In the genomic region with DNA sequence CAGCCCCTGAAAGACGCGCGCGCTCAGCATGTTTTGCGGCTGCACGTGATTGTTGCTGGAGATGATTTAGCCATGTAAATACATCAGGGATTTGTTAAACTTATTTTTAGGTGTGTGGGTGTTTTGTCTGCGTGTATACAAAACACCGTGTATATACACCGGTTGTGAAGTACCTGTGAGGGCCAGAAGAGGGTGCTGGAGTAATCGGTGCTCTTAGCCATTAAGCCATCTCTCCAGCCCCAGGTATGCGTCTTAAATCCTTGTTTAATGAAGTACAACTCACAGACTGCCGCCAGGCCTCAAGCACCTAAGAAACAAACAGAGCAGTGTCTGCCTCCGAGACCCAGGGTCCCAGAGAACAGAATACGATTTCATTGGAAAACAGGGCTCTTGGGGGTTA, we compare ENCODE assay signal across 25 mouse cellular contexts.
DNase-seq lines count a peak whose midpoint lies in the region; ATAC-seq and TF ChIP-seq lines count a peak whose summit lies in the region.
"Had no signal": no experiment of that assay in that cellular context is flagged by ENCODE, and none has a peak within 500 bp of the region (broad histone marks: within the 10 kb centered on the region; RNA-seq: fewer than 3 reads in every experiment).

No protein-coding gene starts in this region.

- peaks cover 27% of the 10 kb centered on the region for H3K4me1 ChIP-seq in embryonic facial prominence, embryonic 13.5 days
- peaks cover 25% of the 10 kb centered on the region for H3K4me1 ChIP-seq in embryonic facial prominence, embryonic 10.5 days
- no peaks in the 10 kb centered on the region for H3K4me1 ChIP-seq in liver, postnatal 0 days (ENCODE audit: insufficient read depth)
- H3K4me1 ChIP-seq in MEL (ENCODE audit: control insufficient read depth in 1 of 2, insufficient read depth in 2 of 2, low read length in 2 of 2), result no peaks in the 10 kb centered on the region
- peaks cover 38% of the 10 kb centered on the region for H3K4me1 ChIP-seq in limb, embryonic 12.5 days (replicated peaks)
- H3K4me1 ChIP-seq: heart, embryonic 10.5 days; liver, embryonic 13.5 days; midbrain, embryonic 15.5 days; stomach, embryonic 15.5 days had no signal

- 59% methylated on average over 14 of the region's 14 CpGs for WGBS in embryonic facial prominence, embryonic 13.5 days
- WGBS in embryonic facial prominence, embryonic 10.5 days, result 93% methylated on average over 14 of the region's 14 CpGs
- WGBS in liver, postnatal 0 days (ENCODE audit: insufficient replicate concordance), result 91% methylated on average over 14 of the region's 14 CpGs
- WGBS in limb, embryonic 12.5 days, result 81% methylated on average over 14 of the region's 14 CpGs

- TF ChIP-seq EP300 in liver, postnatal 0 days (IDR thresholded peaks at IDR 0.05; ENCODE audit: low read depth), result no peak
- no peak for TF ChIP-seq EP300 in MEL (IDR thresholded peaks at IDR 0.05; ENCODE audit: low read depth in 1 of 2, low read length in 2 of 2)

- H3K9ac ChIP-seq in embryonic facial prominence, embryonic 13.5 days, result no peak overlapping the region
- H3K9ac ChIP-seq in liver, postnatal 0 days (replicated peaks), result no peak overlapping the region
- H3K9ac ChIP-seq in MEL (ENCODE audit: control insufficient read depth, low read depth, low read length, poor library complexity, severe bottlenecking), result no peak overlapping the region
- H3K9ac ChIP-seq in limb, embryonic 12.5 days (replicated peaks), result no peak overlapping the region
- H3K9ac ChIP-seq: hindbrain, embryonic 14.5 days; liver, embryonic 13.5 days; midbrain, embryonic 15.5 days; stomach, embryonic 15.5 days had no signal

- no peak for ATAC-seq in embryonic facial prominence, embryonic 13.5 days (ENCODE audit: insufficient number of reproducible peaks, insufficient read depth, low FRiP score, low TSS enrichment, low read depth)
- no peak for ATAC-seq in liver, postnatal 0 days
- ATAC-seq in limb, embryonic 12.5 days (ENCODE audit: insufficient number of reproducible peaks, insufficient read depth, low FRiP score, low TSS enrichment, low read depth), result no peak
- ATAC-seq: CD4-positive, CD25-positive, alpha-beta regulatory T cell, adult 4 months; midbrain, embryonic 15.5 days had no signal

- no peak for DNase-seq in embryonic facial prominence, embryonic 10.5 days (ENCODE audit: low spot score)
- DNase-seq in liver, postnatal 0 days, result no peak
- no peak for DNase-seq in liver
- no peak for DNase-seq in MEL (ENCODE audit: low read depth, low spot score)
- no peak for DNase-seq in spleen, postnatal 10 days (ENCODE audit: low spot score in 2 of 2)
- DNase-seq in layer of hippocampus, adult 9-11 months, result no peak
- DNase-seq: adrenal gland, postnatal 25 days; cerebellum, adult 11 months; cerebellum, postnatal 14 days; heart, postnatal 4 days; kidney, adult 9 months; kidney, postnatal 36 days; liver, embryonic 13.5 days; right cerebral cortex, postnatal 4 days; thymus, adult 18-20 months; thymus, postnatal 36 days had no signal

- H3K4me3 ChIP-seq in embryonic facial prominence, embryonic 13.5 days, result no peak overlapping the region
- no peak overlapping the region for H3K4me3 ChIP-seq in embryonic facial prominence, embryonic 10.5 days
- H3K4me3 ChIP-seq in liver, postnatal 0 days (ENCODE audit: low read depth, low read length), result no peak overlapping the region
- no peak overlapping the region for H3K4me3 ChIP-seq in MEL (ENCODE audit: control insufficient read depth in 1 of 2, insufficient read depth in 1 of 2, low read depth in 2 of 2, low read length in 2 of 2)
- H3K4me3 ChIP-seq in limb, embryonic 12.5 days (replicated peaks), result no peak overlapping the region
- H3K4me3 ChIP-seq: heart, embryonic 10.5 days; left cerebral cortex, adult 2 months; liver, embryonic 13.5 days; midbrain, embryonic 15.5 days; stomach, embryonic 15.5 days had no signal

- peak overlapping the region; percentile 33 for H3K27ac ChIP-seq in embryonic facial prominence, embryonic 13.5 days
- no peak overlapping the region for H3K27ac ChIP-seq in embryonic facial prominence, embryonic 10.5 days (replicated peaks)
- no peak overlapping the region for H3K27ac ChIP-seq in liver, postnatal 0 days (ENCODE audit: low read depth)
- H3K27ac ChIP-seq in MEL (ENCODE audit: control insufficient read depth, low read depth, low read length), result no peak overlapping the region
- peak overlapping the region; percentile 73 for H3K27ac ChIP-seq in limb, embryonic 12.5 days
- H3K27ac ChIP-seq: heart, embryonic 10.5 days; hindbrain, embryonic 14.5 days; left cerebral cortex, adult 2 months; liver, embryonic 13.5 days; macrophage; midbrain, embryonic 15.5 days; stomach, embryonic 15.5 days had no signal

- H3K79me2 ChIP-seq in MEL (ENCODE audit: control insufficient read depth, insufficient read depth, low read length, poor library complexity), result no peaks in the 10 kb centered on the region; the same call in 1 of the 2 replicates

- peak; percentile 13 for TF ChIP-seq RAD21 in MEL (IDR thresholded peaks at IDR 0.05; ENCODE audit: low read depth, low read length)

- no peaks in the 10 kb centered on the region for H3K36me3 ChIP-seq in embryonic facial prominence, embryonic 13.5 days
- H3K36me3 ChIP-seq in embryonic facial prominence, embryonic 10.5 days (replicated peaks), result peaks cover 9% of the 10 kb centered on the region; the same call in 1 of the 2 replicates
- no peaks in the 10 kb centered on the region for H3K36me3 ChIP-seq in liver, postnatal 0 days (replicated peaks; ENCODE audit: insufficient read depth, low read length)
- no peaks in the 10 kb centered on the region for H3K36me3 ChIP-seq in MEL (ENCODE audit: control insufficient read depth in 1 of 2, insufficient read depth in 2 of 2, low read length in 2 of 2)
- H3K36me3 ChIP-seq in limb, embryonic 12.5 days, result no peaks in the 10 kb centered on the region
- H3K36me3 ChIP-seq: heart, embryonic 10.5 days; liver, embryonic 13.5 days; midbrain, embryonic 15.5 days; stomach, embryonic 15.5 days had no signal

- H3K4me2 ChIP-seq in embryonic facial prominence, embryonic 13.5 days, result peak overlapping the region; percentile 3; the same call in 1 of the 2 replicates
- no peak overlapping the region for H3K4me2 ChIP-seq in liver, postnatal 0 days (ENCODE audit: low read depth, low read length)
- H3K4me2 ChIP-seq in limb, embryonic 12.5 days, result no peak overlapping the region
- H3K4me2 ChIP-seq: hindbrain, embryonic 14.5 days; liver, embryonic 13.5 days; midbrain, embryonic 15.5 days; stomach, embryonic 15.5 days had no signal

- H3K9me3 ChIP-seq in embryonic facial prominence, embryonic 13.5 days, result no peaks in the 10 kb centered on the region
- no peaks in the 10 kb centered on the region for H3K9me3 ChIP-seq in embryonic facial prominence, embryonic 10.5 days
- H3K9me3 ChIP-seq in liver, postnatal 0 days (ENCODE audit: low read length), result no peaks in the 10 kb centered on the region
- H3K9me3 ChIP-seq in MEL (replicated peaks; ENCODE audit: insufficient read depth, low read length), result no peaks in the 10 kb centered on the region
- H3K9me3 ChIP-seq in limb, embryonic 12.5 days, result no peaks in the 10 kb centered on the region
- H3K9me3 ChIP-seq: heart, embryonic 10.5 days; liver, embryonic 13.5 days; midbrain, embryonic 15.5 days; stomach, embryonic 15.5 days had no signal

- no peak for TF ChIP-seq POLR2A in MEL (IDR thresholded peaks at IDR 0.05; ENCODE audit: control insufficient read depth in 1 of 2, insufficient read depth in 1 of 2, low read depth in 1 of 2, low read length in 2 of 2, poor library complexity in 1 of 2)

- no peaks in the 10 kb centered on the region for H3K27me3 ChIP-seq in embryonic facial prominence, embryonic 13.5 days
- H3K27me3 ChIP-seq in embryonic facial prominence, embryonic 10.5 days (replicated peaks; ENCODE audit: low read depth, poor library complexity, severe bottlenecking), result no peaks in the 10 kb centered on the region
- no peaks in the 10 kb centered on the region for H3K27me3 ChIP-seq in liver, postnatal 0 days (ENCODE audit: insufficient read depth, low read length)
- H3K27me3 ChIP-seq in MEL (ENCODE audit: control insufficient read depth in 1 of 2, insufficient read depth in 2 of 2, low read length in 2 of 2), result no peaks in the 10 kb centered on the region
- no peaks in the 10 kb centered on the region for H3K27me3 ChIP-seq in limb, embryonic 12.5 days
- H3K27me3 ChIP-seq: liver, embryonic 13.5 days; midbrain, embryonic 15.5 days; stomach, embryonic 15.5 days had no signal

- peak; percentile 23 for TF ChIP-seq CTCF in liver, postnatal 0 days (IDR thresholded peaks at IDR 0.05; ENCODE audit: low read depth)
- TF ChIP-seq CTCF in MEL (IDR thresholded peaks at IDR 0.05 in 2 of 3, conservative IDR thresholded peaks at IDR 0.05 in 1 of 3; ENCODE audit: control insufficient read depth in 1 of 3, insufficient read depth in 1 of 3, low read depth in 2 of 3, low read length in 3 of 3, poor library complexity in 1 of 3, severe bottlenecking in 1 of 3), result peak; percentile 15 to 31 (median 30); a peak in 3 of 6 replicates

TF ChIP-seq in MEL, 35 proteins besides CTCF, POLR2A, EP300 and RAD21:
- peak; percentile 34 for TF ChIP-seq SMC3 (IDR thresholded peaks at IDR 0.05; ENCODE audit: low read depth, low read length)
- no peak for TF ChIP-seq JUND (IDR thresholded peaks at IDR 0.05; ENCODE audit: low read depth, low read length)

Comparison
In these comparisons a context has a peak if more than half of its experiments do, and no peak if none do; other contexts are left out.
1. H3K27ac ChIP-seq: peak in embryonic facial prominence, embryonic 13.5 days (single experiment) and limb, embryonic 12.5 days (single experiment); none in embryonic facial prominence, embryonic 10.5 days (single experiment), liver, postnatal 0 days (single experiment) and MEL (single experiment).